Mouse (Mus musculus) hematopoietic multipotent progenitor cell, adult 10-12 weeks (in vitro differentiated cells): ENCODE results near the gene Gm29609. TPM values are rescaled to one million over a fixed set of nuclear protein-coding genes. Genes with fewer than 3 reads are reported as not detected.

ENCODE experiments used
- polyA plus RNA-seq: library from polyadenylated mRNA; stranded (reverse); fragments of >175 nt; gene quantifications from 2 replicates; pipeline ENCODE4 v1.2.3, GENCODE M21; 2012; ENCODE audit warnings: low replicate concordance

The Gm29609 gene
- polyA plus RNA-seq: 12.7 and 18.1 TPM in 2 replicates

DNA sequence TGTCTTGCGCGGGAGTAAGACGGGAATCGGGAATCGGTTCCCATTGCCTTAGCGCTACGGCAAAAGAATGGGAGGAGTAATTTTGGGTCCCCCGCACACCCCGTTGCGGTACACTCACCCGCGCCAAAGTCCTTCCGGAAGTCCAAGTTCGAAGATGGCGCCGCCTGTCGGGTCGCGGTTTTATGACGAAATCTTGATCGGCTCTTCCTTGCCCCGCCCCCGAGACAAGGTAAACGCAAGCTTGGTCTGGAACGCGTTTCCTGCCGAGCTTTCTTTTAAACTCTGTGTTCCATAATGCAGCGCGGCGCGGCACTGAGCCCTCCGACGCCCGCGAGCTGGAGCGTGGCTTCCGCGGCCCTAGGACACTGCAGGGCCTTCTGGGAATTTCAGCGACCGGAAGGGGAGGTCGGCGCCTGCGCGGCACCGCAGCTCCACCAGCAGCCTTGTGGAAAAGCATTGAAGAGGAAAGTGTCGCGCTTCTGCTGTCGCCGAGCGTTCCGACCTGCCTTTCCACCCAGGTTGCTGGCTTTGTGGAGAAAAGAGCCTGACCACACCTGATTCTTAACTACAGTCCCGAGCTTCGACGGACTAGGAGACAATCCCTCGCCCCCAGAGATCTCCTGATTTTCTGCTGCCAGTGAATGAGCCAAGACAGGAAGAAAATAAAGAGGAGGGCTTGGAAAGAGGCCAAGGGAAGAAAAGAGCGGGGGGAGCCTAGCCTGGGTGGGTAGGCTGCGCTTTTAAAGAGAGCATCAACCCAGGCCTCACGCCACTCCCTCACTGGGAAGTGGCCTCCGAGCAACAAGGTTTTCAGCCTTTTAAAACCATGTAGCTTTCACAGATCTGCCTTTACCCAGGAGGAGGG lies at the start of gene Gm29609, which contains the start of gene Gtf3c2:
Gm29609 (minus strand) TSS at position 146 of the 865 bp plus-strand sequence.
Gtf3c2 (minus strand) TSS at position 379 of the 865 bp plus-strand sequence.

DNA sequence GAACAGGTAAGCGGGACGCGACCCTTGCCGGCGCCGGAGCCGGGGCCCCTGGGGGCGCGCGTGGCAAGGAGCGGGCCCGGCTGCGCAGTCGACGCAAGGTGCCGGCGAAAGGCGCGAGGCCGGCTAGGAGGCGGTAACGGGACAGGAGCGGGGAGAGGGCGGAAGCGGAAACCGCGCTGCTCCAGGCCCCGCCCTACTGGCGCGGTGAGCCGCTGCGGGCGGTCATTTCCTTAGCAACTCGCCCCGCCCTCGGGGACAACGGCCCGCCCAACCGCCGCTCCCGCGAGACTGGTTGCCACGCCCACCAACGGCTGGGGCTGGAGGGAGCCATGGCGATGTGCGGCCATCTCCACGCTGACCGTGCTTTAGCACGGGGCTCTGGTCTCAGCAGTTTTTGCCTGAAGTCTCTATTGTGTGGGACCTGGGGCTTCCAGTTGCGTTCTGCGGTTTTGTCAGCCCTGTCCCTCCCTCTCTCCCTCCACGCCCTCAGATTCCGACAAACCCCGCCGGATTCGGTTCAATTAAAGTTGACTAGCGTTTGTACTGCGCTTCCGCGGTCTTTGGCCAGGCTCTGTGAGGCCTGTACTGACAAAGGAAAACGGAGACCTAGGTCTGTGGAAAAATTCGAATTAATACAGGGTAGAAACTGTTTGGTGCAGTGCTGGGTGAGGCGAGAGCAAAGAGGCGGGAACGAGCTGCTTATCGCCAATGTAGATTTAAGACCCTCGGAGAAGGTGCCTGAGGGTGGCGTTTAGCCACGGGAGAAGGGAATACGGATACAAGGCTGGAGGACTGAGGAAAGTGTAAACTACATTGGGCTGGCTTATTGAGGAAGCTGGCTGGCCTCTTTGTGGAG lies 41.0 kb upstream of the Gm29609 start, which contains the start of gene Ppm1g:
Ppm1g (minus strand) TSS at position 240 of the 856 bp plus-strand sequence.

DNA sequence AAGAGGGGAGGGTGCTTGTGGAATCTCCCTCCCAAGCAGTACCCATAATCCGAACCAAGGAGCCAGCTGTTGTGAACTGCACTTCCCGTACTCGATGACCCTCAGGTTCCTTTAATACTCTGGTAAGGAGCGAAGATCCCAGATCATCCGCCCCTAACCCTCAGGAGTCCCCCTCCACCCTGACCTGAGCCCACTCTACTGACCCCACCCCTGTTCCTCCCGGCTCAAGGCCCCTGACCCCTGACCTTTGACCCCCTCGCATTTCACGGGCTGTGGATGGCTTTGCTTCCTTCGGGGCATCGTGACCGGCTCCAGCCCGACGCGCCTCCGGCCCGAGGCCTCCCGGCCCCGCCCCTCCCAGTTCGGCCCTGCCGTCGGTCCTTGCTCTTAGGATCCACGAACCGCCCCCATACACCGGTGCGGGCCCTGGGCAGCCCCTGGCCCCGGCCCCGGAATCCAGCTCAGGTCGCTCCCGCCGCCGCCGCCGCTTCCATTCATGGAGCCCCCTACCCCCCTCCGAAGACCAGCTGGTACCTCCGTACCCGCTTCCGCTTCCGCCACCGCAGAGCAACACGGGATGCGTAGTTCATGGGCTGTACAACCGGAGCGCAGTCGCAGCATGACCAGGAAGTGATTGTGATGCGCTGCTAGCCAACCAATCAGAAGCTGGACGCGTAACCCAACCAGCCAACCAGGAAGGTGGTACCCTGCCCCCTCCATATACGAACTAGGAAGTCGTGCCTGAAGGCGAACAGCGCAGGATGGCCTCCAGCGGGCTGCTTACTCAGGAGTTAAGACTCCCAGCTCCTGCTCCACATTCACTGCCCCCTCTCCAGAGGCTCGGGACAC lies 22.3 kb upstream of the Gm29609 start, which contains the start of gene Zfp513:
Zfp513 (minus strand) TSS at position 562 of the 849 bp plus-strand sequence.

DNA sequence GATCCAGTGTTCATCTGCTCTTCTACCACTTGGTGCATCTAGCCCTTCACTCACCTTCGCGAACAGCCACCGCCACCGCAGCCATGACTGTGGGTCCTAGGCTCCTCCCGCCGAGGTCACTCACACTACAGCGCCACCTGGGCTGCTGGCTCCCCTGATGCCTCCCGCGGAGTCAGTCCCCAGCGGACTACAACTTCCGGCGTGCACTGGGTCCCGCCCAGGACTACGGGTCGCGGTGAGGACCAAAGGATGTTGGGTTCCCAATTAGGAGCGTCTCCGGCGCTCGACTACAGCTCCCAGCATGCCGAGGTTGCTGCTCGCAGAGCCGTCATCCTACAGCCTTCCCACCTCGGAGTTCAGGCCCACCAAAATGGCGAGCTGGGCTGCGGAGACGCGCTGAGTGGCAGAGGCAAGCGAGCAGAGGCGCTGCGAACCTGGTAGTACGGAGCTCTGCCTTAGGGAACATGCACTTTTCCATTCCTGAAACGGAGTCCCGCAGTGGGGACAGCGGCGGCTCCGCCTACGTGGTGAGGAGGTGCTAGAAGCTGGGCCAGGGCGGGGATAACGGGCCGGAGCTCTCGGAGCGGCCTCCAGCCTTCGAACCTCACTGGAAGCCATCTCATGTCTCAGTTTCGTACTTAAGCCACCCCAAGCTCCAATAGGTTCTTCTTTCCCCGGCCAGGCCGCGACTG lies 13.4 kb upstream of the Gm29609 start, which contains the start of the genes Snx17 and Eif2b4:
Snx17 (plus strand) TSS at position 289 of the 692 bp plus-strand sequence.
Eif2b4 (minus strand) TSS at position 492 of the 692 bp plus-strand sequence.

DNA sequence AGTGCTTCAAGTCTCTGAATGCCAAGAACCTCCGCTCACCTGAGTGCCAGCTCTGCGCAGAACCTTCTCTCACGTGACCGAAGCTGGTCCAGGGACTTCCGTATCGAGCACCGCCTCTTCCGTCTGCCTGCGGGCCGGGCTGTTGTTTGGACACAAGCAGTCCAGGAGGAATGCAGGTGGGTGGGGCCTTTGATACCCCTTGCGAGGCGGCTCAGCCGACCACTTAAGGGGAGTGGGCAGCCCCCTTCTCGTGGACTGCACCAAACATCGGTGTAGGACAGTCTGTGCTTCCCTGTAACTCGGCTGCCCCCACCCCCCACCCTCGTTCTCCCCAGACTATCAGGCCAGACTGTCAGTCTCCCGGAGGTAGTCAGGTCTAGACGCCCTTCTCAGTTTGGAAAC lies 25.6 kb downstream of the Gm29609 start, which contains the start of gene Mpv17:
Mpv17 (minus strand) TSS at position 100 of the 402 bp plus-strand sequence.

DNA sequence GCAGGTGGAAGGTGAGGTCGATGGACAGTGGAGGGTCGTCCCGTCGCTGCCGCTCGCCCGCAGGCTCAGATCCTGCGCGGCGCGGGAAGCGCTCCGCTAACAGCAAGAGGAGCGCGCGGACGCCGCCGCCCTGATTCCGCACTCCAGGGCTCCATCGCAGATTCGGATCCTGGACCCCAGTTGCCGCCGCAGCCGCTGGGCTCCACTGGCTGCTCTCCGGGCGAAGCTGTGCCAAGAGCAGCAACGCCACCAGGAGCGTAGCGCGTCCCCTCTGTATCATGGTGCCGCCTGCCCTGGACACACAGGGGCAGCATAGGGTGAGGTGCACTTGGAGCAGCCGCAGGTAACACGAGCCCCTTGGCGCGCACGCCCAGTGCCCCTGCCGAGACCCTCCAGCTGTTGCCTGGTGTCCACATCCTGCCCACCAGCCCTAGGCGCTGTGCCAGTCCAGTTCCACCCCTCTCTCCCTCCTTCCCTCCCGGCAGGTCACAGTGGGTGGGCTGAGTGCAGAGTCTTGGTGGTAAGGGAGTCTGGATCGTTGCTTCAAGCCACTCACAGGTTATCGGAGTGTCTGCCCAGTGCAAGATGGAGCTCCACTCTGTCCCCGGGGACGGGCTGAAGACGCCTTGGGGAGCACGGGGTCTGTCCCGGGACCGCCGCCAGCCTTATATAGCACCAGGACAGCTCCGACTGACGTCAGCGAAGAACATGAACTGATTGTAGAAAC lies 41.3 kb downstream of the Gm29609 start, which contains the start of gene Ucn:
Ucn (minus strand) TSS at position 589 of the 727 bp plus-strand sequence.

GRCm38 (mm10) chr5:31116354-31116753 lies 63.4 kb downstream of the Gm29609 start, which contains the start of gene Trim54:
TSS of gene Trim54 (plus strand) at chr5:31116712.

DNA sequence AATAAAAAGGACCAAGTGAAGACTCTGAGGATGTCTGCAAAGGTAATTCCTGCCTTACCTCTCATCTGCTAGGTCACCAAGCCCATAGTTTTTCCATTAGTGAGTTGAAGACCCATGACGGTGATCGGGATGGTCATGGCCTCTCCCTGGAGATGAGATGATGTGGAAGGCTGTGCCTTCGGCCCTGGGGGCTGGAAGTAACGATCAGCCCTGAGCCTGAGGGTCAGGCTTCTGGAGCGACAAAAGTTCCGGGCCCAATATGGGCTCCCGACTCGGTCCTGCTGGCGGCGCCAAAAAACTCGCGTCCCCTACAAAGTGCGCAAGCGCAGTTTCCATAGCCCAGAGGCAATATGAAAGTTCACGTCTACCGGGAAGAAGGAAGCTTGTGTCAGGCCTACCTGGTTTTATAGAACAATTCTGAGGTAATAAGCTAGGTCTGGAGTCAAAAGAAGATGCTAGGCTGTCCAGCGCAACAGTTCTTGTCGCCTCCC lies 71.7 kb downstream of the Gm29609 start, which contains the start of gene Slc30a3:
Slc30a3 (minus strand) TSS at position 238 of the 491 bp plus-strand sequence.

GRCm38 (mm10) chr5:31105814-31106335 lies 73.8 kb downstream of the Gm29609 start, which contains the start of gene Dnajc5g:
TSS of gene Dnajc5g (plus strand) at chr5:31106285.

Other genes starting within 250 kb of the Gm29609 start
- not detected in 2 replicates for gene Cgref1, start 234.3 kb downstream of the Gm29609 start, polyA plus RNA-seq
- gene Preb, start 219.6 kb downstream of the Gm29609 start, polyA plus RNA-seq: 69.0 and 140 TPM in 2 replicates
- gene Tcf23, start 211.2 kb downstream of the Gm29609 start, polyA plus RNA-seq: not detected in 2 replicates
- 34.5 and 40.4 TPM in 2 replicates for gene Atraid, start 131.6 kb downstream of the Gm29609 start, polyA plus RNA-seq
- gene Slc5a6, start 131.0 kb downstream of the Gm29609 start, polyA plus RNA-seq: 0.99 and 7.6 TPM in 2 replicates
- gene Cad, start 125.1 kb downstream of the Gm29609 start, polyA plus RNA-seq: 138 and 183 TPM in 2 replicates
- not detected in 2 replicates for gene Dnajc5g, start 73.6 kb downstream of the Gm29609 start, polyA plus RNA-seq
- gene Slc30a3, start 71.7 kb downstream of the Gm29609 start, polyA plus RNA-seq: not detected in 2 replicates
- gene Trim54, start 63.2 kb downstream of the Gm29609 start, polyA plus RNA-seq: not detected in 2 replicates
- not detected in 2 replicates for gene Ucn, start 41.1 kb downstream of the Gm29609 start, polyA plus RNA-seq
- 6.9 and 9.5 TPM in 2 replicates for gene Mpv17, start 25.7 kb downstream of the Gm29609 start, polyA plus RNA-seq
- 53.0 and 56.8 TPM in 2 replicates for gene Gtf3c2, start 233 bp upstream of the Gm29609 start, polyA plus RNA-seq
- gene Snx17, start 13.3 kb upstream of the Gm29609 start, polyA plus RNA-seq: 32.7 and 32.9 TPM in 2 replicates
- 82.6 and 198 TPM in 2 replicates for gene Eif2b4, start 13.5 kb upstream of the Gm29609 start, polyA plus RNA-seq
- gene Zfp513, start 22.4 kb upstream of the Gm29609 start, polyA plus RNA-seq: 85.6 and 214 TPM in 2 replicates
- gene Ppm1g, start 40.8 kb upstream of the Gm29609 start, polyA plus RNA-seq: 143 and 183 TPM in 2 replicates
- 45.1 and 66.7 TPM in 2 replicates for gene Nrbp1, start 61.0 kb upstream of the Gm29609 start, polyA plus RNA-seq
- 0.39 and 0.83 TPM in 2 replicates for gene Gm9970, start 61.3 kb upstream of the Gm29609 start, polyA plus RNA-seq
- 12.7 and 31.3 TPM in 2 replicates for gene Krtcap3, start 71.8 kb upstream of the Gm29609 start, polyA plus RNA-seq
- gene Ift172, start 111.2 kb upstream of the Gm29609 start, polyA plus RNA-seq: 25.9 and 29.5 TPM in 2 replicates
- 0.55 and 1.1 TPM in 2 replicates for gene Fndc4, start 116.2 kb upstream of the Gm29609 start, polyA plus RNA-seq
- not detected in 2 replicates for gene Gckr, start 117.5 kb upstream of the Gm29609 start, polyA plus RNA-seq